Mouse (Mus musculus): Measurements from ENCODE around the gene Btrc.

The Btrc gene

GRCm38 (mm10) chr19:45574941-45575631 is 211.6 kb downstream of the Btrc start:
- DNase-seq (ENCODE audit: low spot score in 2 of 2) = no peak

DNA sequence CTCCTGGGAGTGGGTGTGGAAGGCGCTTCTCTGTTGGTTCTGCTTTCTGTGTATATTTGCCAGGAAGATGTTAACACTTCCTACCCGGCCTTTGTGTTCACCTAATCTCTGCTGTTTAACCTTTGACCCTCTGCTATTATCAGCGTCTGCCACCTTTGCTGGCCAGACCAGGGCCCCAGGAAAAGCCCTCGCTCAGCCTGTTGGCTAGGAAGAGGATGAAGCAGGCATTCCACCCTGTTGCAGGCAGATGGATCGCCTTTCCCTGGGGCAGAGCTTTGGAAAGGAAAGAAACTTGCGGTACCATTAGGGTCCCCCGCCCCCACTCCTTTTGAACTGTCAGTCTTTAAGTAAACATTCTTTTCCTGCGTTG is 212.1 kb downstream of the Btrc start:
- DNase-seq (ENCODE audit: low spot score in 2 of 2) = no peak

GRCm38 (mm10) chr19:45577141-45577750 is 213.7 kb downstream of the Btrc start:
- no peak for DNase-seq (ENCODE audit: low spot score in 2 of 2)

DNA sequence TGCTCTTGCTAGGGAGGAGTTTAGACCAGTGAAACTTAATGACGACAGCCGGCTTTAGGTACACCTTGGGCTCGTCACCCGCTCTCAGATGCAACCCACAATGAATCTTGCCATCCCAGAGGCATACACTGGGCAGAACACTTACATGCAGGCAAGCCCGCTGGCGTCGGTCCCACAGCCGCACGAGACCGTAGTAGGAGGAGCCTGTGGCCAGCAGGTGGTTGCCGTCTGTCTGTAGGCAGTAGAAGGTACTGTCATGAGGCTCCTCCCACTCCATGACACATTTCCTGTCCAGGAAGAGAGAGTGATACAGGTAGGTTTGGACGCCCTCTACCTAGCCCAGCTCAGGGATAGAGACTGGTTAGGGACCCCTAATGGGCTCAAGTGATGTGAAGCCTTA is 215.4 kb downstream of the Btrc start:
- DNase-seq (ENCODE audit: low spot score in 2 of 2) = no peak

DNA sequence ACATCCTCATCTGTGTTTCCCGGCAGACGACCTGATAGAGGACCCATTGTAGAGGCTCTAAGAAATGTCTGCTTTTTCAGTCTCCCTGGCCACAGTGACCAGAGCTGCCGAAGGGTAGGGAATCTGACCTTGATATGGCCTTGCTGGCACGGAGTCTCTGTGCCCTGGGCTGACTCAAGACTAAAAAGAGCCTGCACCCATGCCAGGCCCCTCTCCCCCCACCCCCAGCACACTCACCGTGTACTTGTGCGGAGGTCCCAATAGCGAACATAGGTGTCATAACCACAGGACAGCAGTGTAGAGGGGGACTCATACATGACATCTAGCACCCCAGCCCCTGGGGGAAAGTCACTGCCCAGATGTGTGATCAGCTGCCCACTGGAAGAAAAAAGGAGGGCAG is 215.9 kb downstream of the Btrc start:
- DNase-seq (ENCODE audit: low spot score in 2 of 2) = no peak
